Mouse (Mus musculus): Measurements from ENCODE around the gene Cda.

Gene Cda

DNA sequence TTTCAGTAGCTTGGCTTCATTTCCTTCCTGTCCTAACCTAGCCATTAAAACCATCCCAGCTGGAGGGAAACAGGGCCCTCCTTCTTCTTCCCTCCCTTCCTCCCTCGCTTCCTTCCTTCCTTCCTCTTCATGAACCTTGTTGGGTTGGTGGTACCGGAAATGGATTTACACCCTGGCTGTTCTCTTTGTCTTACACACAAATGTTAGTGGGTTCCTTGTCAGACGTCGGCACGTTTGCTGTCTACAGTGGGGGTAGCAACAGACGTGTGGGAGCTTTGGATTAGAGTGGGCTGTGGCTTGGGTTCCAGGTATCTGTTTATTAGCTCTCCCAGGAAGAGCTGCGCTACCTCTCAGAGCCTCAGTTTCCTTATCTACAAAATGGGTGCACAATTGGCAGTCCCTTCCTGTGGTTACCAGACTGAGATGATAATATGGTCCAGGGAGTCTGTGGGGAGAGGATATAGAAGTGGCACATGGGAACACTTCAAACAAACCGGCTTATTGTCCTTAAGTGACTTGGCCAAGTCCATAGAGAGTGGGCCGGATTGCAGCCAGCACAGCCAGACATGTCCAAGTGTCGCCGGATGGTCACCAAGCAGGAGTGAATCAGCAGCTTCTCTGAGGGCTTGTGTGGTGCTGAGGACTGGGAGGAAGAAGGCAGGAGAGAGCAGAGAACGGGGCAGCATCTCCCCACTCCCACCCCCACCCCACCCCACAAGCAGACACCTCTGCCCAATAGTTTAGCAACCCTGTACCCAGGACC lies 887 bp upstream of the Cda start:
- no peak for DNase-seq (ENCODE audit: low read depth, low spot score)

DNA sequence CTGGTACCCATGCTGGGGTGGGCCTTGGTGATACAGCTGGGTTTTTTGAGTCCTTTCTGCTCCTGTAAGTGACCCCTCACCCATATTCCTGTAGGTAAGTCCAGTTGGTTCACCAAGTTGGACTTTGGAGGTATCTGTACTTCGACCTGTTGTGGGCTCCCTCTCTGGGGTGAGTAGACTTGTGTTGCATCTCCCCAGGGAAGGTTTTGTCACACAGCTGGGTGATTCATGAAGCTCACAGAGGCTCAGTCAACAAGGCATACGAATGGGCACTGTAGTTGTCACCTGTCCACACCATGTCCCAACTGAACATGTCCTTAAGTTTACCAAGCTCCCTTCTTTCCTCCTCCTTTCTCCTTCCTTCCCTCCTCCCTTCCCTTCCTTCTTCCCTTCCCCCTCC lies 1.2 kb downstream of the Cda start:
- no peak for DNase-seq (ENCODE audit: low read depth, low spot score)

DNA sequence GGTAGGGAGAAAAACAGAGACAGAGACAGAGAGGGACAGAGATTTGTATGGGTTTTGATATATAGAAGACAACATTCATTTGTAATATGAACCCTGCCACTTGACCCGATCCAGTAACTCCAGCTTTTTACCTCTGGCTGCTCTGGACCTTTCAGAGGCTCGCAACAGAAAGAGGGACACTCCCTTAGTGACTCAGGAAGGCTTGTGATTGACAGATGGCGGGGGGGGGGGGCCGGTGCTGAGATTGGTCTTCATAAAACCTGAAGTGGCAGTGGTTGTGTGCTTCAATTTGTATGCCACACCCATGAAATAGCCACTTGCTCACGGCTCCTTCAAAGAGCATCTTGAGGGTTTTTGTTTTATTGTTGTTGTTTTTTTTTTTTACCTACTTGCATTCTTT lies 4.3 kb downstream of the Cda start:
- no peak for DNase-seq (ENCODE audit: low read depth, low spot score)

DNA sequence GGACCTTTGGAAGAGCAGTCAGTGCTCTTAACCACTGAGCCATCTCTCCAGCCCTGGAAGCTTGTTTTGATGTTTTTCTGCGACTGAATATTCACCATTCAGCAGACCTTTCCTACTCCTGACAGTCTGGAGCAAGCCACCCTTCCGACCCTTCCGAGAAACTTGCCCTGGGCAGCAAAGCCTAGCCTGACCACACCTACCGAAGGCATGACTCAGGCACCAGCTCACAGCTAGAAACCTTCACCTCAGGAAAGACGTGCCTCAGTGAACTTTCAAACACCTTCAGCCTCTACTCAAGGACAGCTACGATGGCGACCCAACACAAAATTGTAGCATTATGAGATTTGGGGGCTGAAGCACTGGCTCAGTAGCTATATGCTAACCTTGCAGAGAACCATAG lies 4.9 kb downstream of the Cda start:
- DNase-seq (ENCODE audit: low read depth, low spot score): no peak

DNA sequence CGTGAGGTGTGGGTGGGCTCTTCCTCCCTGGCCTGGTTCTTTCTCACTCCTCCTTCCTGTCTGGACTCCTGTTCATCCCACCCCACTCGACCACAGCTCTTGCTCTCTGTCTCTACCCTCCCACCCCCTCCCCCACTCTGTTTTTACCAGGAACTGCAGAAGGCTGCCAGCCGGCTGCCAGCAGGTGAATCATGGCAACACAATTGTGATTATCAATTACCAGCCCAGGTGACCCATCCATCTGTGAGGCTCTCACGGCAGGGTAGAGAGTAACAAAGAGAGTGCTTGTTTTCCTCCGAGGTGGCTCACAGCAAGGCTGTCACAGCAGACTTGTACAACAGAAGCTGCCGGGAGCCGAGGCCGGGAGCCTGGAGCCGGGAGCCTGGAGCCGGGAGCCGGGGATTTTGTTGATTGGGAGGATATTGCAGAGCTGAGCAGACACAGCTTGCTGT lies 6.4 kb downstream of the Cda start:
- DNase-seq (ENCODE audit: low read depth, low spot score): no peak

DNA sequence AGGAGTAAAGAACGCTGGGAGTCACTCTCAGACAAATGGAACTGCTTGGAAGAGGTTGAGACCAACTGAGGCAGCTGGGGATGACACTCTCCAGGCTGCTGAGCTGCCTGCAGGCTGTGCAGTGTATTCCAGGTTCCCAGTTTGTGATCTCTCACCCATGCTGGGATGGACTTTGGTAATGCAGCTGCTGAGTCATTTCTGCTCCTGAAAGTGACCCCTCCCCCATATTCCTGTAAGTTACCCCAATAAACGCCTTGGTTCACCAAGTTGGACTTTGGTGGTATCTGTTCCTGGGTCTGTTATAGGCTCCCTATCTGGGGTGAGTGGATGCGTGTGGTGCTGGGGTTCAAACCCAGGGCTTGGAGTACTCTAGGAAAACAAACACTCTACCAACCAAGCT lies 9.6 kb downstream of the Cda start:
- no peak for DNase-seq (ENCODE audit: low read depth, low spot score)

DNA sequence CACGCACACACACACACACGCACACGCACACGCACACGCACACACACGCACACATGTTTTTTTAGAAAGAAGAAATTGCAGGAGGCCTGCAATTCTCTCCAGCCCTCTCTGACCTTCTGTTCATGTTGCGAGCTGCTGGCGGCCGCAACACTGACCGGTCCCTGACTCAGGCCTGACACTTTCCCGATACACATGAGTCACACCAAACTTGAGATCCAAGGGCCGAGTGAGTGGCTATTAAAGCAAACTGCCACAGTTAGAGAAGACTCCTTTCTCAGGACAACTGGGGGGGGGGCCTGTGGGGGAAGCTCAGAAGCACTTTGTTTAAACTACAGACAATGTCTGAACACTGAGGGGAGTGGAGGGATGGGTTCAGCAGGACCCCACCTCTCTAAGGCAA lies 11.2 kb downstream of the Cda start:
- no peak for DNase-seq (ENCODE audit: low read depth, low spot score)

DNA sequence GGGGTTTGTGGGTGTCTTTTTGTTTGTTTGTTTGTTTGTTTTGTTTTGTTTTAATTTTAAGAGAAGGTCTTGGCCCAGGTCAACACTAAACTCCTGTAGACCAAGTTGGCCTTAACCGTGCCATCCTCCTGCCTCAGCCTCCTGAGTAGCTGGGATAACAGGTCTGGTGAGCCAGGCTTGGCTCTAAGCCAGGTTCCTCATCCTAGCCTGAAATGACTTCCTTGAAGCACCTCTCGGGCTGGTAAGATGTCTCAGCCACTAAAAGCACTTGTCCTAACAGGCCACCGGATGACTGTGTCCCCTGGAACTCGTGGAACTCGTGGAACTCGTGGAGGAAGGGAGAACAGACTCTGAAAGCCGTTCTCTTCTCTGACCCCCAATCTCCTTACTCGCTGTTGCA lies 11.7 kb downstream of the Cda start:
- no peak for DNase-seq (ENCODE audit: low read depth, low spot score)

DNA sequence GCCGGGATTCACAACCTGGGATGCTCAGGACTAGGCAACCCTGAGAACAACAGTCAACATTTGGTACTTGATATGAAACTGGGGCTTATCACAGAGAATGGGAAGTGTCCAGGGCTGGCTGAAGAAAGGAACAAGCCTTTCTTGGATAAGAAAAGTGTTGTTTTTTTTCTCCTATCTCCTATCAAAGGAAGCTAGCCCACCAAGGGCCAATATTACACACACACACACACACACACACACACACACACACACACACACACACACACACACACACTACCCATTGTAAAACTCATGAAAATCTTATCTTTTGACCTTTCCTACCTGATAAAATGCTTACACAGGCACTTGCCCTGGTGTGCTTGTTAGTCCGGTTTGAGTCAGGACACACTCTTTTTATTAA lies 12.3 kb downstream of the Cda start:
- no peak for DNase-seq (ENCODE audit: low read depth, low spot score)

DNA sequence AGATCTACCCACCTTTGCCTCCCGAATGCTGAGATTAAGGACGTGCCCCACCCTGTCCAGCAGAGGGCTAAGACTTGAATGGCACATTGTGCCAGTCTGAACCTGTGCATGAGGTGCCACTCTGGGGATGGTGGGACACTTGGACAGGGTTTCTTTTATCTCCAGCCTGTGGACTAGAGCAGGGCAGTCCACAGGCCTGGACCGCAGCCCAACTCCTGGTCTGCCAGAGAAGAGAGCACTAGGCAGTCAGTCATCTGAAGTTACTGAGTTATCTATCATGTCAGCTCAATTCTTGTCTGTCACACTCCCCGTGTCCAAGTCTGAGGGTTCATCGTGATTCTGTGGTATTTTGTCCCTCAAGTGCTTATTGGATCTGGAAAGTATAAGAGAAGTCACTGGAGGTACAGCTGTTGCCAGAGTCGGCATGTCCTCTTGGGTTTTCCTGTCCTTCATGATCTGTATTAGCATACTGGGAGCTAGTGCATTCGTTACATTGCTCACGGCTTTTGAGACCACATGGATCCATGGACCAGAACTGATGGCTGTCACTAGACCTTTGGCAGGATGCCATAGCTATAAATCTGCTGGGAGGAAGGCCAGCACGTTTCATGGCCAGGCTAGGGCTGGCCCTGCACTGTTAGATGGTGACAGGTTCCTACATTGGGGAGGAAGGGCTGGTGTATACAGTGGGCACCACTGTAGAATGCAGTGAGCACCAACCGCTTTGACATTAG lies 14.2 kb downstream of the Cda start:
- no peak for DNase-seq (ENCODE audit: low read depth, low spot score)

DNA sequence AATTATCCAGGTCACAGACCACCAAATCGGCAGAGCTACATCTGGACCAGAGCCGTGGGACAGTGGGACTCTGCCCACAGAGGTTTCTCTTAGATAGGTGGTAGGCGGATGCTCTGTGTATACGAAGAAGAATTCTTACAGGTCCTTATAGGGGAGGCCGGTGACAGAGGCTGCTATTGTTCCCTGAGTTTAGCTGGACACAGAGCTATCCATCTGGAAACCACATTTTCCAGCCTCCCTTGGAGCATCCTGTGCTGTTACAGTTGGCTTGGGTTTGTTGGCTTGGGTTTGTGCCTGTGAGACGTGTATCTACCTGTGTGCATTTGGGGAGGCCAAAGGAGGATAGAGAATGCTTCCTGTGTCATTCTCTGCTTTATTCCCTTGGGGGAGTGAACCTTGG lies 15.1 kb downstream of the Cda start:
- no peak for DNase-seq (ENCODE audit: low read depth, low spot score)

DNA sequence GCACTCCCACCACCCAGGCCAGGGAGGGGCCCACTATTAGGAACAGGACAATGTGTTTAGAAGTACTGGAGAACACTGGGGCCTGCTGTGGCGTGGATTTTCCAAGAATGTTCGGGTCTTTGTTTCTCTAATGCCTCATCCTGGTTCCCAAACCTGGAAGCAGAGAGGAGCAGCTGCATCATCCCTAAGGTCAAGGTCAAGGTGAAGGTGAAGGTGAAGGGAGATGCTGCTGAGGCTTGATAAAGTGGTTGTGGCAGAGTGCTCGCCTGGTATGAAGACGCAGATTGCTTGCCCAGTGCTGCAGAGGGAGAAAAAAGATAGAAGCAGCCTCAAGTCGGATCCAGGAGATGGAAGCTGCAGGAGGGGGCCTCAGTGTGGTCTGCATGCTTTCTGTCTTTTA lies 16.0 kb downstream of the Cda start:
- no peak for DNase-seq (ENCODE audit: low read depth, low spot score)

DNA sequence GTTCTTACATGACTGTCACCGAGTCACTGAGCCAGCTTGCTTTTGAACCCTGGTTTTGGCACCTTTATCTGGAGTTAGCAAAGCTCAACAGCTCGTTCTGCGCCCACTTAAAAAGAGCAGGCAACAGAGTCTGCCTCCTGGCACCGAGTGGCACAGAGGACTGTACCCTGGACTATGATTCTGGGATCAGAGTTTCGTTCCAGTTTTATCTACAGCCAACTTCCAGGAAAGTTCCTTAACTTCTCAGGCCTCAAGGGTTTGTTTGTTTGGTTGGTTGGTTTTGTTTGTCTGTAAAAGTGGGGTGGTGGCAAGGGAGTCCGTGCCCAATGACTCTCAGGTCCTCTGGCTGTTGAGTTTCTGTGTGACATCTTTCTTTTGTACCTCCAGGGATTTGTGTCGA lies 19.1 kb downstream of the Cda start:
- DNase-seq (ENCODE audit: low read depth, low spot score): no peak

DNA sequence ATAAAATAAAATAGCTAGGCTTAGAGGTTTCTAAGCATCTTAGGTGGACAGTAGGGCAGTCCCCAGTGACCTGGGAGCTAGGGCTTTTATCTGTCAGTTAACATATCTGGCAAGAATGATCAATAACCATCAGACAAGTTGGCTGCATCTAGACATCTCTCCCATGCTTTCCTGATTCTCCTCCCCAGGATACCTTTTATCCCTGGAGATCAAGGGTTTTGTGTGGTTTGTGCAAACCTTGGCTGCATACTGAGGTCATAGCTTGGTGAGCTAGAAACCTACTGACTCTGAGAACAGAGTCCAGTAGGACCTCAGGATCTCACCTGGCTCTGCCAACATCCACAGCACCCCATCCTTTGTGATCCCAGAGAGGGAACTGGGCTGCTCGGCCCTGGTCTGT lies 20.5 kb downstream of the Cda start:
- DNase-seq (ENCODE audit: low read depth, low spot score): no peak

DNA sequence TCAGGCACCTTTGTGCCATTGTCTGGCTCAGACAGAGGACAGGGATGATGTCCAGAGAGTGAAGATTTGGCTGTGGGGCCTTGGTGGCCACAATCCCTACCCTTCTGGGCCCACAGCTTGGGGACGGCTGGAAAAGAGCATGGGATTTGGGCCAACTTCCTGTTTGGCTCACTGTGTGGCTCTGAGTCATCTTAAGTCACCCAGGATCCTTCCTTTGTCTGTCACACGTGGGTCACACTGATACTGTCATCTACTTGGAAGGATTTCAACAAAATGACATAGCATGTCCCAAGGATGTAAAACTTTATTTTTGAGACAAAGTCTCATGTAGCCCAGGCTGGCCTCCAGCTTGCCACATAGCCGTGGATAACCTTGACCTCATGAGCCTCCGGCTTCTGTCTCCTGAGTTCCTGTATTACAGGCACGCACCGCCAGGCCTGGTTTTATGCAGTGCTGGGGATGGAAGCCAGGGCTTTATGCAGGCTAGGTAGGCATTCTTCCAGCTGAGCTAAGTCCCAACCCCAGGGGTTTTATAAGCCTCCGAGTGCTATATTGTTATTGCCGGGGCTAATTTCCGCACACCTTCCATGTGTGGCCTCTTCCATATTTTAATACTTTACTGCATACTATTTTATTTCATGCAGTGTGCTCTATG lies 22.8 kb downstream of the Cda start:
- no peak for DNase-seq (ENCODE audit: low read depth, low spot score)

DNA sequence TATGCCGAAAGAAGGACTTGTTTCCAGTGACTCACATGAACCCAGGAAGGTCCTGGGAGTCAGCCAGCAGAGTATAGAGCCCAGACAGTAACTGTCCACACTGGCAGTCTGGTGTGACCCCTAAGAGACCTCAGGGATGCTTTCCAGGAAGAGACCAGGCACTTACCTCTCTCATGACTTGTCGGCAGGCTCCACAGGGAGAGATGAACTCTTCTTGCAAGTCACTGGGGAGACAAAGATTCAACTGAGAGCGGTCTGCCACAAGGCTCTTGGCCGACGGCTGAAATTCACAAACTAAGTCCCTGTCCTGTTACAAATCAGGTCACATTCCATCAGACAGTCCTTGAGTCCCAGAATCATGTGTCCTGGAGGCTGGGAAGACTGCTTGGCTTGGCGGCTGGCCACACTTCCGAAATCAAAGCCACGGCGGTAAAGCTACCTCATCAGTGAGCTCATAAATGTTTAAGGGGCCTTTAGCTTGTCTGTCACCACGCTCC lies 24.4 kb downstream of the Cda start:
- DNase-seq (ENCODE audit: low read depth, low spot score): no peak

DNA sequence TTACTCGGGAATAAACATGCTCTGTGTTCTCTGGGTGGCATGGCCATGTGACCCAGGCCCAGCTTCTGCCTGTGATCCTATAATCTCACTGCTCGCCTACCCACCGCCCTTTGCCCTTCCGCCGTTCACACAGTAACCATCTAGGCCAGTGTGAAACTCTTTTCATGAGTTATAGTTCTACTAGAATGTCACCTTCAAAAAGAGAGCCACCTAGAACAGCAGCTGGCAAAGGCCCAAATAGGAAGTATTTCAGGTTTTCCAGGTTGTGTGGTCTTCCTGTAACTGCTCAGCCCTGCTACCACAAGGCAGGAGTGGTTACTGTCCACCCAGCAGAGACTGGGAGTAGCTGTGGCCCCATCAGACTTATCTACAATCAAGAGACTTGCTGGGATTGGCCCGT lies 25.0 kb downstream of the Cda start:
- DNase-seq (ENCODE audit: low read depth, low spot score): no peak

DNA sequence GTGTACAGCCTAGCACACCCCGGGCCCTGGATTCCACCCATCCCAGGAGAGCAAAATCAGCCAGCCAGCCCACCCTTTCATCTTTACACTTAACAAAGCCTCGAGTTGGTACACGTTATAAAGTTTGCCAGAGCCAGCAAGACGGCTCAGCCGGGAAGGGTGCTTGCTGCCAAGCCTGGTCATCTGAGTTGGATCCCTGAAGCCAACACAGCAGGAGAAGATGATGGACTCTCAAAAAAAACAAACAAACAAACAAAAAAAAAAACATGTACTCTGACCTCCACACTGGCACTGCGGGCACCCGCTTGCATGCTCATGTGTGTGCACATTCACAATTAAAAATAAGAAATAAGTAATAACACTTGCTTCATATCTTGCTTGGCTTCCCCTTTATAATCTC lies 25.7 kb downstream of the Cda start:
- no peak for DNase-seq (ENCODE audit: low read depth, low spot score)

DNA sequence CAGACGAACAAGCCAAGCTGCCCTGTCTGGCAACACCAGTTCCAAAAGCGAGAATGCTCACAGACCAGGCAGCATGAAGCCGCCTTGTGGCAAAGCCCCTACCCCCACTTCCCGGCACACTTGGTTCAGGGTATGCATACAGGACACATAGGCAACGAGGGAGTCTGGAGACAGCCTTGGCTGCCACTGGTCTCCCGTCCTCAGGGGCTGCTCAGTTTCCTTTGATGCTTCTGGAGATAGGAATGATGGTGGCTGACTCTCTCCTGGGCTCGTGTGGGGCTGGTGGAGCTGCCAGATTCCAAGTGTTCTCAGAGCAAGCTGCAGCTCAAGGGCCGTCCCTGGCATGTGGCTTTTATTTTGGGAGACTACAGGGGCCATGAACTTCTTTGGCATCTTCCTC lies 26.4 kb downstream of the Cda start:
- DNase-seq (ENCODE audit: low read depth, low spot score): no peak

DNA sequence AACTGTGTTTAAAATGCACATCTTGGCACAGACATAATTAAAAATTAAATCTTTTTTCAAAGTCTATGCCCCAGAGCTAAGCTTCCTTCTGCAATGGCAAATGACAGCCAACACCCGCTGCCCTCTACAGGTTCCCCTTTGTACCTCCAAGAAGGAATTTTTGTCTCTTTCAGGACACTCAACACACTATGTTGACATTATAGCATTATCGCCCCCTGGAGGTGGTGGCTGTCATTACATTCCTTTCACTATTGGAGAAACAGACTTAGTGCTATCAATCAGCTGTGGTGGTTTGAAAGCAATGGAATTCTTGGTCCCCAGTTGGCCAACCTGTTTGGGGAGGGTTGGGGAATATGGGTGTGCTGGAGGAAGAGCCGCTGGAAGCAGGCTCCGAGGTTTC lies 27.8 kb downstream of the Cda start:
- no peak for DNase-seq (ENCODE audit: low read depth, low spot score)

DNA sequence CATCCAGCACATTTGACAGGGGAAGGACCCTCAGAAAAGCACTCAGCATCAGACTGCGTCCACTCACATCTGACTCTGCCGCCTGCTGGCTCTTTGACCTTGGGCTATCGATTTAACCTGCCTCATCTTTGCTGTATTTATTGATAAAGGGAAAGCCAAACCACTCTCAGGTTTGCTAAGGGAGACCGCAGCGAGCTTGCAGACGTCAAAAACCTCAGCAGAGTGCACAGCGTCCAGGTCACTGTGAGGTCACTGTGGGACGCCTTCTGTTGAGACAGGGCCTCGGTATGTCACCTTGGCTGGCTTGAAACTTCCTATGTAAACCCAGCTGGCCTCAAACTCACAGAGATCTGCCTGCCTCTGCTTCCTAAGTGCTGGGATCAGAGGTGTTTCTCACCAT lies 30.5 kb downstream of the Cda start:
- DNase-seq (ENCODE audit: low read depth, low spot score): no peak

DNA sequence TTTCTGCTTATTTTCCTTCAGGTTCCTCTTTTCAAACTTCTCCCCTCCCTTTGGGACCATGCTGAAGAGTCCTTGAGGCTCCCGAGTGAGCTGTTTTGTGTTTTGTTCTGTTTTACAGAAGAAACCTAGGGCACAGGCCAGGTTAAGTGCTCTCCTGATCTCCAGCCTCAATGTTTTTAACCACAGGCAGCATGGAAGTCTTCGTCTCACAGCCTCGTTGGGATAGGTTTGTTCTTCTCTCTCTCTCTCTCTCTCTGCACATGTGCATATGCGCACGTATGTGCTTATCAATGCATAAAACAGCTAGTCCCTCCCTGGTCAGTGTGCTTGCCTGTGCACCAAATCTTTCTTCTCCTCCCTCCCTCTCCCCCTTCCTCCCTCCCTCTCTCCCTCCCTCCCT lies 30.9 kb downstream of the Cda start:
- no peak for DNase-seq (ENCODE audit: low read depth, low spot score)

DNA sequence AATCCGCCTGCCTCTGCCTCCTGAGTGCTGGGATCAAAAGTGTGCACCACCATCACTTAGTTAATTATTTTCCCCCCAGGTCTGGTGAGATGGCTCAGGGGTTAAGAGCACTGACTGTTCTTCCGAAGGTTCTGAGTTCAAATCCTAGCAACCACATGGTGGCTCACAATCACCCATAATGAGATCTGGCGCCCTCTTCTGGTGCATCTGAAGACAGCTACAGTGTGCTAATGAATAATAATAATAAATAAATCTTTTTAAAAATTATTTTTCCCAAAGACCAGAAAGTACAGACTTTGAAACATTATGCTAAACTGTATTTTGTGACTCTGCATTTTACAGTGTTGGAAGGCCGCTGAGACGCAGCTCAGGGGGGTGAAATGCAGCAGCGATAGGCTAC lies 32.1 kb downstream of the Cda start:
- DNase-seq (ENCODE audit: low read depth, low spot score): no peak
